Mouse (Mus musculus) liver (tissue): ENCODE measurements at regions not wholly inside any gene's neighbourhood (a gene's known extent, or its start where the extent isn't known, plus 50 kb on each side); places are given as distances from the start of the nearest gene placed in this dataset.
"Not testable (repeated sequence)": the region's sequence is repeated elsewhere in the genome, so short reads cannot be mapped to it uniquely, and the experiment has no call there.

ENCODE experiments used
- DNase-seq: peaks from one replicate; pipeline ENCODE4 v3.0.0-alpha.2; 2020; ENCODE audit warnings: mixed read lengths

GRCm38 (mm10) chr15:37100767-37101288 is 93.3 kb upstream of the Zfp706 start:
- no peak for DNase-seq

- peak; percentile 65 for DNase-seq
Observed at GRCm38 (mm10) chr15:37099927-37100766, 92.6 kb upstream of the Zfp706 start.

DNA sequence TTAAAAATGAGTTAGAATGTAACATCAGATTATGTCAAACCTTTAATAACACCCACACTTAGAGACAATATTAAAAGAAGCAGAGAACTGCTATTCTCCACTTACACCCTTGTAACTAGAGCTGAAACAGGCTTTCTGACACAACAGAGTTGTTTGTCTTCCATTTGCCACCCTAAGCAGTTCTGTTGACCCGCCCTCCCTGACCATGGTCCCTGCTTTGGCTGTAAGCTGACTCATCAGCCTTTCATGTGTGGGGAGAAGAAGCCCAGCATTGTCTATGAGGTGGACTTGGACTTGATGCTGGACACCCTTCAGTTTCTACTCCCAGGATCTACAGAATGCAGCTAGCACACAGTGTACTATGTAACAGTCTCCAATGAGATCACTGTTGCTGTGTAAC is 91.6 kb upstream of the Zfp706 start:
- peak; percentile 12 for DNase-seq

DNA sequence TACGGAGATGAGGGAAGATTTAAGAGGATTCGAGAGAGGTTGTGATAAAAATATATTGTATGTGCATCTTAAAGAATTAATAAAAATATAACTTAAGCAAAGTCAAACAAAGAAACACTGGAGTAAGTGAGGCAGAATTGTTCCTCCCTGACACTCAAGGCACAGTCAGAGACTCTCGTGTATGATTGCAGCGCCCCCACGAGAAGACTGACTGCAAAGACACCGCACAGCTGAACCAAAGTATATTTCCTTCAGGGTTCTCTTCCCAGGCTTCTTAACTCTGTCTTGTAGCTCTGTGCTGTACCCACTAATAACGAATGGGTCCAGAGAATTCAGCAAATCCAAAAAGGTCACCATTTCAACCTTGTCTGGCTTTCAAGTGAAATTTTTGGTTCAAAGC is 89.9 kb upstream of the Zfp706 start:
- DNase-seq: no peak

DNA sequence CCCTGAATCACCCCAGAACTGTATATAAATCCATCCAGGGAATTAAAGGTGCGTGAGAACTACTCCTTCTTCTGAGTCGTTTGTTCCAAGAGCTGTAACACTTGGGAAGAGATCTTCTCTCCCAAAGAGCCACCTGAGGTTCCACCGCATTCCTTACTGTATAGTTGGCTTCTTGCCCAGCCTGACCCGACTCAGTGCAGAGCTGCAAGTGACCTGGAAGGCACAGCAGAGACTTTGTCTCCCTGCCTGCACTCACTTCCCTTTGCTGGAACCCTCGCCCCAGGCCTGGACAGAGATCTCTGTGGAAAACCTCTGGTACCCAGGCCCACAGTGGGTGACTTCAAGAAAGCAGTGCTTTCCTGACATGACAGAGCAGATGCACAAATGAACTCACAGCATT is 83.6 kb upstream of the Zfp706 start:
- DNase-seq: not testable (repeated sequence)

- no peak for DNase-seq
Observed at GRCm38 (mm10) chr15:37083726-37084125, 76.2 kb upstream of the Zfp706 start.

DNA sequence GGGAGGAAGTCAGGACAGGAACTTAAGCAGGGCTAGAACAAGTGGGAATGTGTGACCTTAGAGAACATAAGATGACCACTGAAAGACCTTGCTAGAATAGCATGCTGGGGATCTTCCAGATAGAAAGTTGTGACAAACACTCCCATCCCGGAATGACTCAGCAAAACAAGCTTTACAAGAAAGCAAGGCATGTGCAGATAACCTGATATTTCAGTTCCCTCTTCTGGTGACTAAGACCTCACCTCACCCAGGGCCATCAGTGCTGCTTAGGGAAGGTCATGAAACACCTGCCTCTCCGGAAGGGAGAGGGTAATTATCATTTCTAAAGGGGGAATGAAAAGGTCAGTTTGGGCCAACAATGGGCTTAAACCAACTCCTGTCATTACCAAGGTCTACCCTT is 74.3 kb upstream of the Zfp706 start:
- peak; percentile 17 for DNase-seq

- DNase-seq: no peak
Observed at GRCm38 (mm10) chr15:37080931-37081330, 73.4 kb upstream of the Zfp706 start.

GRCm38 (mm10) chr15:37080395-37080794 is 72.8 kb upstream of the Zfp706 start:
- no peak for DNase-seq

DNA sequence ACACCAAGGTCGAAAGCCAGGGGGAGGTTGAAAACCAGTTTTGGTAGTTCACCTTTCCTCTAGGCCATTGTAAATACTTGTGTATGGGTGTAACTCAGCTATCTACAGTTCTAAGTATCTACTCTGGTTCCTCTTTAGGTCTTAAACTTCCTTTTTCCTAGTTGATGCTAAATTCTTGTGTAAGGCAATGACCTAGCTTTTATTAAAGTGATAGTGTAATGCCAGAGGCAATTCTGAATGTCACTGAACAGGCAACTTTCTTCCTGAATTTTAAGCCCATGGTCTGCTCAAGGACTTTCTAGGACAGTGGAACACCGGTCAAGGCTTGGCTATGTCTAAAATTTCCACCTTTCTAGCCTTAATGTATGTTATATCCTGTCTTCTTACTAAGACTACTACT is 66.6 kb upstream of the Zfp706 start:
- not testable (repeated sequence) for DNase-seq

- no peak for DNase-seq
Observed at GRCm38 (mm10) chr15:37072202-37072862, 64.8 kb upstream of the Zfp706 start.

DNA sequence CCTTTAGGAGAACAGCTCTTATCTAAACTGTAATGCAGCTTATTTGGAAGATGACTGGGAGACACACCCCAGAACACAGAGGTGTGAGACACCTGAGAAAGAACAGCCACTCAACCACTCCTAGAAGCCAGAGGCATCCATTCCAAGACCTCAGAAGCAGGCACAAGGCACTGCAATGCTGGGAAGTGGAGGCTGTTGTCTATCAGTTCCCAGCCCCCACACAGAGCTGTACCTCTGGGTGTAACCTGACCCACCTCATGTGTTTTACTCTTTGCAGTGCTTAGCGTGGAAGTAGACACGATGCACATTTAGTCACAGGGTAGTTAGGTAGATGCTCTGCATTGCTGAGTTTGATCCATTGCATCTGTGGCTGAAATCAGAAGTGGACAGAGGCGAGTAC is 62.6 kb upstream of the Zfp706 start:
- no peak for DNase-seq

GRCm38 (mm10) chr15:37067326-37067725 is 59.8 kb upstream of the Zfp706 start:
- DNase-seq: no peak

GRCm38 (mm10) chr15:37065926-37066550 is 58.5 kb upstream of the Zfp706 start:
- no peak for DNase-seq

DNA sequence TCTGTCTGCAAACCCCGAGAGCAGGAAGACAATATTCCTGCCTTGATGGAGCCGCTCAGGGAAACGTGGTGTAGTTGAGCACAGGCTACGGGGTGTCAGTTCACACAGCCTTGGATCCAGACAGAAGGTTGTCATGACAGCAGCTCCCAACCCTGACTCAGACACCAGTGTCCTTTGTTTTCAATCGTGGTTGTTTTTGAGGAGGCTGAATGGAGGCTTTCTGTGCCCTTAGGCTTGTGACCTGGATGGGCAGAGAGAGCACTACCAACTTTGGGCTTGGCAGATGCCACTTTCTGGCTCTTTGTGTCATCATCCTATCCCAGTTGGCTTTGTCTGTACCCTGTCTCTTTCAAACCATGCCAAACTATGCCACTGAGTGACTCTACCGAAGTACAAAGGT is 57.8 kb upstream of the Zfp706 start:
- DNase-seq: no peak

DNA sequence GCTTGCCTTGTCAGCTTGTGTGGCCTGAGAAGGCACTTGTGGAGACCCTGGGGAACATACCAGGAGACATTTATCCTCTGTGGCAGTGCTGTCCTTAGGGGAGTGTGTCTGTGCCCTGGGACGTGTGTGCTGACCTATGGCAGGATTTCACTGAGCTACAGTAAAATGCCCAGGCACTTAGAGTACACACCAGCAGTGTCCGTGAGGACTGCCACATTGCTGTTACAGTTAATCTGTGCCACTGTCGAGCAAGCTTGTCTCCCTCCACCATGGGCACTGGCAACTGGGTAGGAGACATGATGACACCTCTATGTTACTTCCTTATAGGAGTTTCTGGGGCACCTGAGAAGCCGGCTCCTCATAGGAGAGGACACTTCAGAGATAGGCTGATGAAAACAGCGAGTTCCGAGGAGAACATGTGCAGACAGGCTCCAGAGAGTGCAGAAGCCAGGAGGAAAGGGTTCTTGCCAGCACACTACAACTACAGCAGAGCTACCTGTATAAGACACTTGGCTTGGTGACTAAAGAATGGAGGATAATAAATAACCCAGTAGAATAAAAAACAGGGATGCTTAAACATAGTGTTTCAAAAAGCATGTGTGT is 56.3 kb upstream of the Zfp706 start:
- DNase-seq: no peak

GRCm38 (mm10) chr15:37062585-37062984 is 55.0 kb upstream of the Zfp706 start:
- no peak for DNase-seq

DNA sequence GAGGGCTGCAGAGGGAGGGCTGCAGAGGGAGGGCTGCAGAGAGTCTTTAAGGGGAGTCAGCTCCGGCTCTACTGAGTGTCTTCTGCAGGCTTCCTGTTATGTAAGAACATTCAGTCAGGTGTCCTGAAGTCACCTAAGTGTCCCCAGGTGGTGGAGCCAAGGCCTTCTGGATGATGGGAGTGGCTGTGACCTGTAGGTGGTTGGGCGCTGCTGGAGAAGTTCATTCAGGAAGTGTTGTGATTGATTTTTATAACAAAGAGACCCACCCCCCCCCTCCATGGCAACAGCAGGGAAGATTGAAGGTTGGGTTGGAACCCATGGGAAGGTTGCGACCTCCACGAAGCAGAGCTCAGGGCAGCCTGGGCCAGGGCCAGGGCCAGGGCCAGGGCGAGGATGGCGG is 53.9 kb upstream of the Zfp706 start:
- DNase-seq: no peak

DNA sequence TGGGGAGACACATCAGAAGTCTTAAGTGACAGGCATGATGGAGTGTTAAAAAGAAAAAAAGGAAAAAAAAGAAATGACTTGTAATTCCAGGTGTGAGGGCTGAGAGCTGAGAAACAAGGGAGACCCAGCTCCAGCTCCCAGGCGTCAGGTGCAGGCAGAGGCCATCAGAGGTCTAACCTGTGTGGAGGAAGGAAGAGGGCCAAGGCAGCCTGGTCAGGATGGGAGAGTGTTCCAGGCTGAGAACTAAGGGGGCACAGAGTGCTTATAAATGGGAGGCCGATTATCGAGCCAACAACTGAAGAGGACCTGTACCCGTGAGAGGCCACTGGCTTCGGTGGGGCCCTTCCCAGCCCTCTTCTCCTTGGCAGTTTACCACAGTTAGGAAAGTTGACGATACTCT is 53.3 kb upstream of the Zfp706 start:
- no peak for DNase-seq
